Mouse (Mus musculus): ENCODE measurements around the gene Nfkbil1.

DNA sequence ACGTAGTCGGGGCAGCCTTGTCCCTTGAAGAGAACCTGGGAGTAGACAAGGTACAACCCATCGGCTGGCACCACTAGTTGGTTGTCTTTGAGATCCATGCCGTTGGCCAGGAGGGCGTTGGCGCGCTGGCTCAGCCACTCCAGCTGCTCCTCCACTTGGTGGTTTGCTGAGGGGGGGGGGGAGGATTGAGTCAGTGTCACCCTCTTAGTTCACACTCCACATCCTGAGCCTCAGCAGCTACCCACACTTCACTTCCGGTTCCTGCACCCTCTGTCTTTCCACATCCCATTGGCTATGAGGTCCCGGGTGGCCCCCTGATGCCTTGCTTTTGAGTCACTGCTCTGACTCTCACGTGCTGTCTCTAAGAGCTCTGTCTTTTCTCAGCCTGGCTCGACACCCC is 35.2 kb downstream of the Nfkbil1 start:
- TF ChIP-seq CTCF (IDR thresholded peaks at IDR 0.05; ENCODE audit: control insufficient read depth, insufficient read depth, insufficient read length) (no peak), MAX (IDR thresholded peaks at IDR 0.05) (peak; percentile 35), USF1 (IDR thresholded peaks at IDR 0.05; ENCODE audit: low read depth) (no peak), FOSL1 (IDR thresholded peaks at IDR 0.05; ENCODE audit: insufficient read depth, low read length, poor library complexity, severe bottlenecking) (no peak), CEBPB (IDR thresholded peaks at IDR 0.05; ENCODE audit: low read depth) (no peak), MYOG (IDR thresholded peaks at IDR 0.05; ENCODE audit: control insufficient read depth, extremely low read depth, insufficient read length) (no peak), MYOD1 (IDR thresholded peaks at IDR 0.05; ENCODE audit: control insufficient read depth, insufficient read length, low read depth) (peak; percentile 17)
